Mouse (Mus musculus) large intestine, adult 2 months (tissue): ENCODE results near the gene Mageb4. TPM values are rescaled to one million over a fixed set of nuclear protein-coding genes. Genes with fewer than 3 reads are reported as not detected.
"Not testable (repeated sequence)": the region's sequence is repeated elsewhere in the genome, so short reads cannot be mapped to it uniquely, and the experiment has no call there.

Experiments
- DNase-seq: peaks from one replicate; pipeline ENCODE4 v3.0.0-alpha.2; 2012; ENCODE audit warnings: low read depth, low spot score
- WGBS: fragments of 180-500 bp; shearing (Covaris S2); methylation state at CpG from one replicate; pipeline ENCODE4 v1.1.7; 2018; 5-methylcytosine and 5-hydroxymethylcytosine counted together
- polyA plus RNA-seq: library from polyadenylated mRNA; depleted of rRNA; stranded (reverse); fragments of >200 nt; gene quantifications from 2 replicates; pipeline ENCODE4 v1.2.3, GENCODE M21; 2012; rRNA removed

Gene Mageb4
- not detected in 2 replicates for polyA plus RNA-seq

DNA sequence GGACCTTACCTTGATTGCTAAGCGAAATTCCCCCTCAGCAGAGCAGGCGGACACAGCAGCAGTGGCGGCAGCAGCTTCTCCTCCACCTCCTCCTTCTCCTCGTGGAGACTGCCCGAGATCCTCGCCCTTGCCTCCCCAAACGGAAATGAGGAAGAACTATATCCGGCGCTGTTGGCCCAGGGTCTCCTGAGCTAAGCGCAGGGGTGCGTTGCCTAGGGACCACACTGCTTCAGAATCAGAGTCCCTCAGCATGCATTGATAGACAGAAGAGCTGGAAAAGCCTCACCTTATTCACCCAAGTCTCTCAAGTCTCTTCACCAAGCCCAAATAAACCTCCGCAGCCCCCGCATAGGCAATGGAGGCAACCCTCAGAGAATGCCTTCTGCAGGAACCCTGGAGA is at the start of gene Mageb4:
TSS of gene Mageb4 (minus strand) at position 101 of the 400 bp plus-strand sequence.
- no CpG with 5 or more reads among the region's 13 CpGs for WGBS
- DNase-seq: not testable (repeated sequence)

DNA sequence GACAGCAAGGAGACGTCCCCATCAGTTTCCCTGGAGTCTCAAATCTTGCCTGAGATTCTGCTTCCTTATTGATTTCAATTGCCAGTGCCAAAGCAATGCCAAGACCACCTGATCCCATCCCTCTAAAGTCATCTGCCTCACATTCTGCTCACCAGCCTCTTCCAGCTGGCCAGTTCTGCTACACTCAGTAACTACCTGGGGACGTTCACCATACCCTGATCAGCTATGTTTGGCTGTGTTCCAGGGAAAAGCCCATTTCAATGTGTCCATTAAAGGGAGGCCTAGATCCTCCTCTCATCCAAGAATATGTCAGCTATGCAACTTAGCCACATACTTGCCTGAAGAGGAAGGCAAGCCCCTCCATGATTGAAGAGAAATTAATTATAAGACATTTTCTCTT is 20.3 kb downstream of the Mageb4 start:
- DNase-seq: not testable (repeated sequence)
- 35% methylated on average over 1 of the region's 2 CpGs for WGBS

DNA sequence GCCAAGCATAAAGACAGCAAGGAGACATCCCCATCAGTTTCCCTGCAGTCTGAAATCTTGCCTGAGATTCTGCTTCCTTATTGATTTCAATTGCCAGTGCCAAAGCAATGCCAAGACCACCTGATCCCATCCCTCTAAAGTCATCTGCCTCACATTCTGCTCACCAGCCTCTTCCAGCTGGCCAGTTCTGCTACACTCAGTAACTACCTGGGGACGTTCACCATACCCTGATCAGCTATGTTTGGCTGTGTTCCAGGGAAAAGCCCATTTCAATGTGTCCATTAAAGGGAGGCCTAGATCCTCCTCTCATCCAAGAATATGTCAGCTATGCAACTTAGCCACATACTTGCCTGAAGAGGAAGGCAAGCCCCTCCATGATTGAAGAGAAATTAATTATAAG is 58.9 kb downstream of the Mageb4 start:
- WGBS: no CpG with 5 or more reads among the region's 1 CpGs
- not testable (repeated sequence) for DNase-seq

DNA sequence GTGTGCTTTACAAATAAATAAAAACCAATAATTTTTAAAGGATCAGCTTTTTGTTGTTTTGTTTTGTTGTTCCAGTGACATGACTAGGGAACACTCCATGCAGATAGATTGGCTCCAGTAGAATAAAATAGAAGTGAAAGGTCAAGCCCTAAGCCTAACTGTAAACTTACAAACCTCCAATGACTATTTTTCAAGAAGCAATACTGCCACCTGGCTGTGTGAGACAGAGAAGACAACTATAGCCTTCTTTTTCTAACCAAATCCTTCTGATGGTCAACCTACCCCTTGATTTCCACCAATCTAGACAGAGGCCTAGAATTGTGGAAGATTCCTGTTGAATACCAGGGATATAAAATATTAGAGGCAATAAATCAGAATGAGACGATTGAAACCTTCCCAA is 67.6 kb downstream of the Mageb4 start:
- DNase-seq: no peak
- 60% methylated on average over 1 of the region's 1 CpGs for WGBS

Other genes starting within 250 kb of the Mageb4 start
- gene Nr0b1, start 113.3 kb downstream of the Mageb4 start, polyA plus RNA-seq: not detected in 2 replicates